Mouse (Mus musculus): ENCODE measurements around the gene Smg5.

DNA sequence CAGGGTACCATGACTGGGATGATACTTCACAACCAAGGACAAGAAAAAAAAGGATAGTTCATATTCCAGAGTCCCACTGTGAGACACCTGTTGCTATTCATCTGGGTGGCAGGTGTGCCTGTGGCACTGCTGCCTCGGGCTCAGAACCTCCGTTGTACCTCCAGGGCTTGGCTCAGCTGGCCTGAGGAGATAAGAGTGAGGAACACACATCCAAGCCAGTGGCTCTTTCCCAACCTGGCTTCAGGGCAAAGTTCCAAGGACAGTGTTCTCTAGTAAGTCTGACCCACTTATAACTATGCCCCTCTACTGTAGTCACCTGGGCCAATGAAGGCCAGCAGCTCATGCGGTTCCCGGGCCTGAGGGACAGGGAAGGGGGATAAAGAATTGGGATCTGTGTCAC lies 75.6 kb downstream of the Smg5 start:
- TF ChIP-seq GATA1 (IDR thresholded peaks at IDR 0.05; ENCODE audit: borderline replicate concordance, low read length), result no peak
- no peak for TF ChIP-seq FLI1 (IDR thresholded peaks at IDR 0.05; ENCODE audit: low read length)

Data from megakaryocyte, embryonic 14.5 days (primary cell).